Mouse (Mus musculus): ENCODE measurements at regions not wholly inside any gene's neighbourhood (a gene's known extent, or its start where the extent isn't known, plus 50 kb on each side); places are given as distances from the start of the nearest gene placed in this dataset.
A peak's percentile ranks its signal among the peaks of the same experiment; 100 is the strongest.

GRCm38 (mm10) chr13:110584765-110585164 is 189.9 kb downstream of the Plk2 start:
- DNase-seq (ENCODE audit: low spot score): no peak

- DNase-seq (ENCODE audit: low spot score): no peak
Observed at GRCm38 (mm10) chr13:110594630-110595029, 199.8 kb downstream of the Plk2 start.

GRCm38 (mm10) chr13:110599666-110600065 is 204.8 kb downstream of the Plk2 start:
- DNase-seq (ENCODE audit: low spot score): no peak

GRCm38 (mm10) chr13:110600377-110600776 is 205.5 kb downstream of the Plk2 start:
- no peak for DNase-seq (ENCODE audit: low spot score)

GRCm38 (mm10) chr13:110601352-110601751 is 206.5 kb downstream of the Plk2 start:
- DNase-seq (ENCODE audit: low spot score): no peak

- no peak for DNase-seq (ENCODE audit: low spot score)
Observed at GRCm38 (mm10) chr13:110601840-110602239, 207.0 kb downstream of the Plk2 start.

- no peak for DNase-seq (ENCODE audit: low spot score)
Observed at GRCm38 (mm10) chr13:110602894-110603293, 208.0 kb downstream of the Plk2 start.

GRCm38 (mm10) chr13:110619010-110619409 is 224.2 kb downstream of the Plk2 start:
- DNase-seq (ENCODE audit: low spot score): no peak

- no peak for DNase-seq (ENCODE audit: low spot score)
Observed at GRCm38 (mm10) chr13:110627136-110627535, 232.3 kb downstream of the Plk2 start.

- no peak for DNase-seq (ENCODE audit: low spot score)
Observed at GRCm38 (mm10) chr13:110627732-110628131, 232.9 kb downstream of the Plk2 start.

- no peak for DNase-seq (ENCODE audit: low spot score)
Observed at GRCm38 (mm10) chr13:110628201-110628600, 233.4 kb downstream of the Plk2 start.

GRCm38 (mm10) chr13:110633261-110633781 is 238.5 kb downstream of the Plk2 start:
- DNase-seq (ENCODE audit: low spot score): no peak

- DNase-seq (ENCODE audit: low spot score): no peak
Observed at GRCm38 (mm10) chr13:110633899-110634298, 239.1 kb downstream of the Plk2 start.

GRCm38 (mm10) chr13:110642792-110643191 is 247.9 kb downstream of the Plk2 start:
- no peak for DNase-seq (ENCODE audit: low spot score)

GRCm38 (mm10) chr13:110643198-110643896 is 248.5 kb downstream of the Plk2 start:
- peak; percentile 16 for DNase-seq (ENCODE audit: low spot score)

- no peak for DNase-seq (ENCODE audit: low spot score)
Observed at GRCm38 (mm10) chr13:110643897-110644213, 249.0 kb downstream of the Plk2 start.

GRCm38 (mm10) chr13:110649378-110649777 is 254.5 kb downstream of the Plk2 start:
- DNase-seq (ENCODE audit: low spot score): no peak

GRCm38 (mm10) chr13:110649870-110650497 is 255.1 kb downstream of the Plk2 start:
- DNase-seq (ENCODE audit: low spot score): no peak

- DNase-seq (ENCODE audit: low spot score): no peak
Observed at GRCm38 (mm10) chr13:110652201-110652600, 257.4 kb downstream of the Plk2 start.

- no peak for DNase-seq (ENCODE audit: low spot score)
Observed at GRCm38 (mm10) chr13:110665073-110665800, 270.4 kb downstream of the Plk2 start.

- no peak for DNase-seq (ENCODE audit: low spot score)
Observed at GRCm38 (mm10) chr13:110667276-110667956, 272.6 kb downstream of the Plk2 start.

GRCm38 (mm10) chr13:110673536-110673935 is 278.7 kb downstream of the Plk2 start:
- no peak for DNase-seq (ENCODE audit: low spot score)
